14 mouse cellular contexts compared by ENCODE assay signal in genomic region chr5:135742156-135742555, GRCm38 (mm10). TPM values are rescaled to one million over a fixed set of nuclear protein-coding genes. Genes with fewer than 3 reads are reported as not detected.
DNase-seq lines count a peak whose midpoint lies in the region; ATAC-seq and TF ChIP-seq lines count a peak whose summit lies in the region.
"Had no signal": no experiment of that assay in that cellular context is flagged by ENCODE, and none has a peak within 500 bp of the region (broad histone marks: within the 10 kb centered on the region; RNA-seq: fewer than 3 reads in every experiment).

No protein-coding gene starts in this region.

- no peak overlapping the region for H3K4me2 ChIP-seq in kidney, embryonic 15.5 days
- no peak overlapping the region for H3K4me2 ChIP-seq in midbrain, postnatal 0 days (ENCODE audit: low read depth, low read length, poor library complexity, severe bottlenecking)
- H3K4me2 ChIP-seq: heart, embryonic 11.5 days had no signal

- peaks cover 40% of the 10 kb centered on the region for H3K36me3 ChIP-seq in kidney, embryonic 15.5 days
- peaks cover 36% of the 10 kb centered on the region for H3K36me3 ChIP-seq in limb, embryonic 10.5 days
- peaks cover 19% of the 10 kb centered on the region for H3K36me3 ChIP-seq in midbrain, postnatal 0 days (ENCODE audit: insufficient read depth, low read length)

- TF ChIP-seq CTCF in midbrain, postnatal 0 days (IDR thresholded peaks at IDR 0.05) = no peak

- no peak overlapping the region for H3K4me3 ChIP-seq in kidney, embryonic 15.5 days (replicated peaks)
- H3K4me3 ChIP-seq in limb, embryonic 10.5 days = no peak overlapping the region
- H3K4me3 ChIP-seq in midbrain, postnatal 0 days (ENCODE audit: low read depth, low read length) = no peak overlapping the region

- peak; percentile 21 for DNase-seq in CD4-positive, CD25-positive, alpha-beta regulatory T cell, adult 2 months (ENCODE audit: low read depth, low spot score)
- DNase-seq in kidney, adult 18-20 months = peak; percentile 52
- DNase-seq in c-Kit-positive CD71-positive TER-119-negative erythroid progenitor cells, embryonic 14.5 days (ENCODE audit: low read depth) = peak; percentile 19
- DNase-seq in limb, embryonic 10.5 days (ENCODE audit: low spot score) = peak; percentile 56
- DNase-seq in left cerebral cortex, postnatal 14 days (ENCODE audit: low spot score in 2 of 2) = no peak
- DNase-seq in midbrain, postnatal 0 days (ENCODE audit: low spot score) = no peak
- DNase-seq: adrenal gland, postnatal 36 days; cerebellum, postnatal 14 days had no signal

- ATAC-seq in CD4-positive, CD25-positive, alpha-beta regulatory T cell, adult 4 months = no peak
- no peak for ATAC-seq in kidney, embryonic 15.5 days (replicated peaks; ENCODE audit: low FRiP score)
- ATAC-seq in midbrain, postnatal 0 days (ENCODE audit: low FRiP score) = no peak

- no peak overlapping the region for H3K9ac ChIP-seq in kidney, embryonic 15.5 days
- H3K9ac ChIP-seq in midbrain, postnatal 0 days (replicated peaks; ENCODE audit: low read length, poor library complexity, severe bottlenecking) = no peak overlapping the region
- H3K9ac ChIP-seq: liver, embryonic 14.5 days had no signal

- intact Hi-C loops in left cerebral cortex, postnatal 14 days (cut with DNase I) = no loop called here

- no peak overlapping the region for H3K27ac ChIP-seq in kidney, embryonic 15.5 days
- no peak overlapping the region for H3K27ac ChIP-seq in limb, embryonic 10.5 days
- no peak overlapping the region for H3K27ac ChIP-seq in midbrain, postnatal 0 days (ENCODE audit: low read depth, low read length)
- H3K27ac ChIP-seq: hindbrain, embryonic 15.5 days; liver, embryonic 14.5 days had no signal

- peaks cover 30% of the 10 kb centered on the region for H3K4me1 ChIP-seq in kidney, embryonic 15.5 days
- peaks cover 27% of the 10 kb centered on the region for H3K4me1 ChIP-seq in limb, embryonic 10.5 days
- no peaks in the 10 kb centered on the region for H3K4me1 ChIP-seq in midbrain, postnatal 0 days (ENCODE audit: insufficient read depth, low read length)

- no peaks in the 10 kb centered on the region for H3K27me3 ChIP-seq in kidney, embryonic 15.5 days
- H3K27me3 ChIP-seq in limb, embryonic 10.5 days (ENCODE audit: low read depth, poor library complexity, severe bottlenecking) = peaks cover 5% of the 10 kb centered on the region
- H3K27me3 ChIP-seq in midbrain, postnatal 0 days (ENCODE audit: insufficient read depth, low read length) = no peaks in the 10 kb centered on the region
- H3K27me3 ChIP-seq: hindbrain, embryonic 15.5 days had no signal

- no peaks in the 10 kb centered on the region for H3K9me3 ChIP-seq in kidney, embryonic 15.5 days (replicated peaks)
- H3K9me3 ChIP-seq in limb, embryonic 10.5 days (replicated peaks) = no peaks in the 10 kb centered on the region
- no peaks in the 10 kb centered on the region for H3K9me3 ChIP-seq in midbrain, postnatal 0 days (ENCODE audit: low read length)
- H3K9me3 ChIP-seq: hindbrain, embryonic 15.5 days had no signal

- 55% methylated on average over 10 of the region's 10 CpGs for WGBS in kidney, embryonic 15.5 days
- WGBS in limb, embryonic 10.5 days = 79% methylated on average over 10 of the region's 10 CpGs
- 68% methylated on average over 10 of the region's 10 CpGs for WGBS in midbrain, postnatal 0 days

RNA-seq across cellular contexts. Expression of gene Tmem120a, which starts 2.1 kb away (rescaled TPM):
- polyA plus RNA-seq in CD4-positive, CD25-positive, alpha-beta regulatory T cell, adult 4 months (2017; shearing (Covaris generic)) = 10 to 100 TPM; 40.0 to 52.4 TPM
- 64.2 and 68.1 TPM in 2 replicates for polyA plus RNA-seq in kidney, embryonic 15.5 days (2015; fragmentation: Nextera tagmentation; extraction: Ambion mirVana)
- polyA plus RNA-seq in limb, embryonic 10.5 days (2016; fragmentation: Nextera tagmentation; extraction: Ambion mirVana) = 54.1 and 62.5 TPM in 2 replicates
- total RNA-seq in left cerebral cortex, postnatal 14 days (2021) = 10 to 100 TPM; 15.9 to 17.4 TPM
- total RNA-seq in midbrain, postnatal 0 days (2014; rRNA removed) = 44.9 and 67.3 TPM in 2 replicates
- 99.2 and 100 TPM in 2 replicates for polyA plus RNA-seq in midbrain, postnatal 0 days (2015; fragmentation: Nextera tagmentation; extraction: Ambion mirVana)

RNA-seq across cellular contexts. Expression of gene Styxl1, which starts 36.0 kb away (rescaled TPM):
- polyA plus RNA-seq in CD4-positive, CD25-positive, alpha-beta regulatory T cell, adult 4 months (2017; shearing (Covaris generic)) = 1 to 10 TPM in 1 of 2 experiments, under 1 TPM in 1; 0.61 to 1.1 TPM
- polyA plus RNA-seq in kidney, embryonic 15.5 days (2015; fragmentation: Nextera tagmentation; extraction: Ambion mirVana) = 0.17 and 0.39 TPM in 2 replicates
- polyA plus RNA-seq in limb, embryonic 10.5 days (2016; fragmentation: Nextera tagmentation; extraction: Ambion mirVana) = not detected in 2 replicates
- total RNA-seq in left cerebral cortex, postnatal 14 days (2021) = not detected
- total RNA-seq in midbrain, postnatal 0 days (2014; rRNA removed) = not detected in 2 replicates
- 0.33 and 0.44 TPM in 2 replicates for polyA plus RNA-seq in midbrain, postnatal 0 days (2015; fragmentation: Nextera tagmentation; extraction: Ambion mirVana)
- polyA plus RNA-seq: neural tube, embryonic 11.5 days had no signal

RNA-seq across cellular contexts. Expression of gene Mdh2, which starts 36.1 kb away (rescaled TPM):
- polyA plus RNA-seq in CD4-positive, CD25-positive, alpha-beta regulatory T cell, adult 4 months (2017; shearing (Covaris generic)) = 100 to 1,000 TPM; 657 to 753 TPM
- polyA plus RNA-seq in kidney, embryonic 15.5 days (2015; fragmentation: Nextera tagmentation; extraction: Ambion mirVana) = 568 and 588 TPM in 2 replicates
- 600 and 631 TPM in 2 replicates for polyA plus RNA-seq in limb, embryonic 10.5 days (2016; fragmentation: Nextera tagmentation; extraction: Ambion mirVana)
- 100 to 1,000 TPM; 472 to 478 TPM for total RNA-seq in left cerebral cortex, postnatal 14 days (2021)
- total RNA-seq in midbrain, postnatal 0 days (2014; rRNA removed) = 158 and 172 TPM in 2 replicates
- polyA plus RNA-seq in midbrain, postnatal 0 days (2015; fragmentation: Nextera tagmentation; extraction: Ambion mirVana) = 656 and 707 TPM in 2 replicates

Comparison
In these comparisons a context has a peak if more than half of its experiments do, and no peak if none do; other contexts are left out.
1. DNase-seq: peak in CD4-positive, CD25-positive, alpha-beta regulatory T cell, adult 2 months (single experiment), kidney, adult 18-20 months (single experiment), c-Kit-positive CD71-positive TER-119-negative erythroid progenitor cells, embryonic 14.5 days (single experiment) and limb, embryonic 10.5 days (single experiment); none in left cerebral cortex, postnatal 14 days (0 of 2) and midbrain, postnatal 0 days (single experiment).